Mouse (Mus musculus) embryonic facial prominence, embryonic 11.5 days (tissue): ENCODE measurements at regions not wholly inside any gene's neighbourhood (a gene's known extent, or its start where the extent isn't known, plus 50 kb on each side); places are given as distances from the start of the nearest gene placed in this dataset.

Source experiments
- ATAC-seq: fragments of 200-750 bp; cut with Nextera tagmentation; replicated peaks from 2 replicates; pipeline ENCODE4 v1.8.0; 2017; ENCODE audit warnings: low read depth; ENCODE audit not compliant: insufficient number of reproducible peaks, low FRiP score, low TSS enrichment
- DNase-seq: peaks from one replicate; pipeline ENCODE4 v3.0.0-alpha.2; 2015; ENCODE audit warnings: low spot score
- H3K27ac ChIP-seq: fragments of 300-500 bp; sonication (generic); replicated peaks from 2 replicates; pipeline ENCODE4 v1.5.1; 2014; ENCODE audit warnings: mild to moderate bottlenecking, low read depth, low read length, control low read depth
- H3K27me3 ChIP-seq: fragments of 300-500 bp; sonication (generic); 2 replicates; pipeline ENCODE4 v1.6.1; 2014; ENCODE audit warnings: mild to moderate bottlenecking, low read length, moderate library complexity, mixed read lengths; ENCODE audit not compliant: control insufficient read depth, insufficient read depth
- H3K36me3 ChIP-seq: fragments of 300-500 bp; sonication (generic); replicated peaks from 2 replicates; pipeline ENCODE4 v1.6.1; 2014; ENCODE audit warnings: low read depth, mild to moderate bottlenecking, low read length, moderate library complexity, mixed read lengths; ENCODE audit not compliant: control insufficient read depth, insufficient read depth
- H3K4me1 ChIP-seq: fragments of 300-500 bp; sonication (generic); 2 replicates; pipeline ENCODE4 v1.6.1; 2014; ENCODE audit warnings: low read length, mixed read lengths; ENCODE audit not compliant: control insufficient read depth, insufficient read depth
- H3K4me2 ChIP-seq: fragments of 300-500 bp; sonication (generic); 2 replicates; pipeline ENCODE4 v1.6.1; 2014; ENCODE audit warnings: low read depth, mild to moderate bottlenecking, control low read depth, low read length, moderate library complexity
- H3K4me3 ChIP-seq: fragments of 300-500 bp; sonication (generic); 2 replicates; pipeline ENCODE4 v1.5.1; 2014; ENCODE audit warnings: low read depth, low read length, control low read depth
- H3K9ac ChIP-seq: fragments of 300-500 bp; sonication (generic); replicated peaks from 2 replicates; pipeline ENCODE4 v1.6.1; 2014; ENCODE audit warnings: mild to moderate bottlenecking, control low read depth, low read length
- H3K9me3 ChIP-seq: fragments of 300-500 bp; sonication (generic); replicated peaks from 2 replicates; pipeline ENCODE4 v1.6.1; 2016; ENCODE audit warnings: mild to moderate bottlenecking, low read length, inconsistent platforms, mixed read lengths; ENCODE audit not compliant: control insufficient read depth
- WGBS: fragments of 180-500 bp; shearing (Covaris S2); extraction: QIAGEN DNeasy Blood & Tissue Kit; methylation state at CpG from one replicate; pipeline ENCODE4 v1.1.7; 2014; 5-methylcytosine and 5-hydroxymethylcytosine counted together

- no peak overlapping the region for H3K9ac ChIP-seq
- H3K4me1 ChIP-seq, result no peaks in the 10 kb centered on the region
- no peak overlapping the region for H3K4me2 ChIP-seq
- 81% methylated on average over 5 of the region's 5 CpGs for WGBS
- no peaks in the 10 kb centered on the region for H3K27me3 ChIP-seq
- ATAC-seq (no peak), DNase-seq (no peak)
- no peaks in the 10 kb centered on the region for H3K9me3 ChIP-seq
- H3K36me3 ChIP-seq, result no peaks in the 10 kb centered on the region
- no peak overlapping the region for H3K4me3 ChIP-seq
- H3K27ac ChIP-seq, result no peak overlapping the region
Measured at GRCm38 (mm10) chr10:21218431-21218830, 57.6 kb upstream of the Myb start.

DNA sequence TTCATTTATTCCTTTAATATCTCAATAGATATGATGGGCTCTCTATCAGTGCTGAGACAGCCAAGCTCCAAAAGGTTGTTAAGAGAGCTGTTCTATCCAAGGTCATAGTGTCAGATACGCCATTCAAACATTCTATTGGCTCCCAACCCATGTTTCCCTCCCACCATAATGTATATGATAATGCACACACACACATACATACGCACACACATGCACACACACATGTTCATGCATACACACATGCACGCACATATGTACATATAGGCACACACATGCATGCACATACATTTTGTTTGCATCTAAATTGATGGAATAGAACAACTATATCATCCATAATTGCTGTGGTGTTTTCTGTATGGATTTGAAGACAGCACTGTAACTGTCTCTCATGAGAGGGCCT lies 60.0 kb upstream of the Myb start:
- Histone ChIP-seq H3K9me3 (no peaks in the 10 kb centered on the region), H3K27ac (no peak overlapping the region), H3K36me3 (no peaks in the 10 kb centered on the region), H3K4me2 (no peak overlapping the region), H3K27me3 (no peaks in the 10 kb centered on the region), H3K9ac (no peak overlapping the region), H3K4me1 (no peaks in the 10 kb centered on the region), H3K4me3 (no peak overlapping the region)
- 88% methylated on average over 3 of the region's 3 CpGs for whole genome bisulfite sequencing
- no peak for DNase-seq
- no peak for ATAC-seq

DNA sequence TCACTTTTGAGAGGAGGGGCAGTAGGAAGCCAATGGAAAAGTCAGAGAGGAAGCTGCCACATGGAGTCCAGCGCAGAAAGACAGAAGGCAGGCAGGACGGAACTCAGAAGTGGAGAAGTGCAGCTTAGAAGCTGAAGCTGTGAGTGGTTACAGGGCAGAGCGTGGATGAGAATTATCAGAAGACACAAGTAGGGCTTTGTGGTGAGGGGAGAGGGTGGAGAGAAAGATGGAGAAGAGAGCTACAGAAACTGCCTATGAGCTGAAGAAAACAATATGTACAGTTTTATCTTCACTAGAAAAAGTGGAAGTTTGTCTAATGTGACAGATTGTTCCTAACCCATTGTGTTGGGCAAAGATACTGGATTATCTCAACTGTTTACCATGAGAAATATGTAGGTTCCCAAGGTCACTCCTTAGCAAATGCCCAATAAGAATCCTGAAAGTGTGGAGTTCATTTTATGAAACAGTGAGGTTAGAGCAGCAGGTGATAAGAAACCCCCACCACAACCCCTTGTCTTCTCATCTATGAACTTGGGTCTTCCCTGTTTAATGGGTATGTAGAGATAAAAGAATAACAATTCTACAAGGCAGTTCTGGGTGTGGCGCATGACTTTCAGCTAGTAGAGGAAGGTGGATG lies 60.6 kb upstream of the Myb start:
- no peaks in the 10 kb centered on the region for H3K4me1 ChIP-seq
- no peak overlapping the region for H3K9ac ChIP-seq
- no peak overlapping the region for H3K27ac ChIP-seq
- H3K27me3 ChIP-seq, result no peaks in the 10 kb centered on the region
- H3K36me3 ChIP-seq, result no peaks in the 10 kb centered on the region
- 91% methylated on average over 4 of the region's 4 CpGs for WGBS
- no peak overlapping the region for H3K4me3 ChIP-seq
- H3K4me2 ChIP-seq, result no peak overlapping the region
- DNase-seq (no peak), ATAC-seq (no peak)
- no peaks in the 10 kb centered on the region for H3K9me3 ChIP-seq

- no peak overlapping the region for H3K9ac ChIP-seq
- no peak overlapping the region for H3K27ac ChIP-seq
- no peaks in the 10 kb centered on the region for H3K9me3 ChIP-seq
- H3K4me2 ChIP-seq, result no peak overlapping the region
- H3K36me3 ChIP-seq, result no peaks in the 10 kb centered on the region
- no peaks in the 10 kb centered on the region for H3K4me1 ChIP-seq
- no peak overlapping the region for H3K4me3 ChIP-seq
- no peaks in the 10 kb centered on the region for H3K27me3 ChIP-seq
- ATAC-seq (no peak), DNase-seq (no peak)
- 73% methylated on average over 9 of the region's 9 CpGs for WGBS
Measured at GRCm38 (mm10) chr10:21222104-21223034, 61.6 kb upstream of the Myb start.

GRCm38 (mm10) chr10:21223104-21223910 lies 62.5 kb upstream of the Myb start:
- no peak for ATAC-seq

DNA sequence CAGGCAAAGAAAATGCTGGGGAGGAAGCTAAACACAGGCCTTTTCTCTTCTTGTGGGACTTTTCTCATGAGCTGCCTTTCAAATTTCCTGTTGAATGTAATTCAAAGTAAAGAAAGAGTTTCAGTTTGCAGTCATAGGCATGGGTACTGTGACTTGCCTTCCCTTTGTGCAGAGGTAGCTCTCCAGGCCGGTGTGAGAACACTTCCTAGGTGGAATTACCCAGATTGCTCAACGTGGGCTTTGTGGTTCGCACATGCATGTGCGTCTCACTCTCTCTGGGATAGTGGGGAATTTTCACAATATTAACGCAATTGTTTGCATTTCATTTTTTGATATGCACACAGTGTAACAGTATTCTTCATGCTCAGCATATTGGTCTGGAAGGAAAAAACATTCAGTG lies 63.4 kb upstream of the Myb start:
- WGBS, result 91% methylated on average over 5 of the region's 5 CpGs
- H3K27ac ChIP-seq, result no peak overlapping the region
- no peaks in the 10 kb centered on the region for H3K9me3 ChIP-seq
- no peak for DNase-seq
- H3K4me2 ChIP-seq, result no peak overlapping the region
- no peak overlapping the region for H3K4me3 ChIP-seq
- no peak overlapping the region for H3K9ac ChIP-seq
- ATAC-seq, result no peak
- no peaks in the 10 kb centered on the region for H3K27me3 ChIP-seq
- no peaks in the 10 kb centered on the region for H3K4me1 ChIP-seq
- H3K36me3 ChIP-seq, result no peaks in the 10 kb centered on the region

More at GRCm38 (mm10) chr10:21223104-21223910, 62.5 kb upstream of the Myb start:
- WGBS, result 87% methylated on average over 8 of the region's 8 CpGs
- no peak overlapping the region for H3K4me3 ChIP-seq
- no peak overlapping the region for H3K4me2 ChIP-seq
- H3K9ac ChIP-seq, result no peak overlapping the region
- H3K36me3 ChIP-seq, result no peaks in the 10 kb centered on the region
- no peak for DNase-seq
- H3K4me1 ChIP-seq, result no peaks in the 10 kb centered on the region
- no peak overlapping the region for H3K27ac ChIP-seq
- no peaks in the 10 kb centered on the region for H3K9me3 ChIP-seq
- H3K27me3 ChIP-seq, result no peaks in the 10 kb centered on the region

DNA sequence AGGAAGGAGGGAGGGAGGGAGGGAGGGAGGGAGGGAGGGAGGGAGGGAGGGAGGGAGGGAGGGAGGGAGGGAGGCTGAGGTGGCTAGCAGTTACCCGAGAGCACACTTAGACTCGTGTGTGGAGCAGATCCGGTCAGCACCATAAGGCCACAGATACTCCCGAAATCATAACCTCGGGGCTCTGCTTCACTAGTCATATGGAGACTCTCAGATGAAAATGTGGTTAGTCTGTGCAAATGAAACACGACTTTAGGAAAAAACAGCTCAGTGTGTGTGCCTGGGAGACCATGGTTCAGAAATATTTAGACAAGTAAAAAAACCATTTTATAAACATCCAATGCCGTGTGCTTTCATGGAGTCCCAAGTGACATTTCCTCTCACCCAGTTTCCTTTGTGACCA lies 65.4 kb upstream of the Myb start:
- Histone ChIP-seq H3K9me3 (no peaks in the 10 kb centered on the region), H3K27me3 (no peaks in the 10 kb centered on the region), H3K27ac (no peak overlapping the region), H3K4me3 (no peak overlapping the region), H3K4me1 (no peaks in the 10 kb centered on the region), H3K9ac (no peak overlapping the region), H3K4me2 (no peak overlapping the region), H3K36me3 (no peaks in the 10 kb centered on the region)
- ATAC-seq, result no peak
- no peak for DNase-seq
- WGBS, result 78% methylated on average over 7 of the region's 7 CpGs
